Mouse (Mus musculus) limb, embryonic 10.5 days (tissue): ENCODE measurements around the gene Gm21981. TPM values are rescaled to one million over a fixed set of nuclear protein-coding genes. Genes with fewer than 3 reads are reported as not detected.

Experiments
- DNase-seq: peaks from one replicate; pipeline ENCODE4 v3.0.0-alpha.2; 2017; ENCODE audit warnings: low spot score
- H3K27ac ChIP-seq: fragments of 300-500 bp; sonication (generic); 2 replicates; pipeline ENCODE4 v1.5.1; 2016; ENCODE audit warnings: mild to moderate bottlenecking
- H3K27me3 ChIP-seq: fragments of 300-500 bp; sonication (generic); 2 replicates; pipeline ENCODE4 v1.6.1; 2016; ENCODE audit warnings: low read depth, mild to moderate bottlenecking; ENCODE audit not compliant: poor library complexity, severe bottlenecking
- H3K36me3 ChIP-seq: fragments of 300-500 bp; sonication (generic); 2 replicates; pipeline ENCODE4 v1.6.1; 2016; ENCODE audit warnings: mild to moderate bottlenecking, moderate library complexity
- H3K4me1 ChIP-seq: fragments of 300-500 bp; sonication (generic); 2 replicates; pipeline ENCODE4 v1.6.1; 2016
- H3K4me3 ChIP-seq: fragments of 300-500 bp; sonication (generic); 2 replicates; pipeline ENCODE4 v1.5.1; 2016; ENCODE audit warnings: mild to moderate bottlenecking, moderate library complexity
- H3K9me3 ChIP-seq: fragments of 300-500 bp; sonication (generic); replicated peaks from 2 replicates; pipeline ENCODE4 v1.6.1; 2016; ENCODE audit warnings: mild to moderate bottlenecking
- WGBS: fragments of 180-500 bp; shearing (Covaris S2); methylation state at CpG from one replicate; pipeline ENCODE4 v1.1.7; 2016; 5-methylcytosine and 5-hydroxymethylcytosine counted together
- polyA plus RNA-seq: library from polyadenylated mRNA; unstranded; fragments of >200 nt; fragmentation: Nextera tagmentation; extraction: Ambion mirVana; gene quantifications from 2 replicates; pipeline ENCODE4 v1.2.1, GENCODE M21; 2016

The Gm21981 gene
- polyA plus RNA-seq, 1 experiment from 2014 or later = 0.23 TPM

GRCm38 (mm10) chr17:47715037-47715436 is 20.8 kb upstream of the Gm21981 start:
- H3K27me3 ChIP-seq = no peaks in the 10 kb centered on the region
- H3K4me3 ChIP-seq = no peak overlapping the region
- no peak overlapping the region for H3K27ac ChIP-seq
- no peaks in the 10 kb centered on the region for H3K9me3 ChIP-seq
- WGBS = 66% methylated on average over 3 of the region's 3 CpGs
- DNase-seq = no peak
- H3K4me1 ChIP-seq = no peaks in the 10 kb centered on the region
- no peaks in the 10 kb centered on the region for H3K36me3 ChIP-seq

GRCm38 (mm10) chr17:47712889-47713571 is 18.8 kb upstream of the Gm21981 start:
- H3K27ac ChIP-seq = no peak overlapping the region

GRCm38 (mm10) chr17:47711883-47712282 is 17.6 kb upstream of the Gm21981 start:
- Histone ChIP-seq H3K27ac (no peak overlapping the region), H3K9me3 (no peaks in the 10 kb centered on the region), H3K4me1 (peaks cover 2% of the 10 kb centered on the region; the same call in 1 of the 2 replicates), H3K4me3 (no peak overlapping the region), H3K27me3 (no peaks in the 10 kb centered on the region), H3K36me3 (no peaks in the 10 kb centered on the region)
- 76% methylated on average over 6 of the region's 6 CpGs for WGBS
- no peak for DNase-seq

More at GRCm38 (mm10) chr17:47712889-47713571, 18.8 kb upstream of the Gm21981 start:
- no peak for DNase-seq
- no peak overlapping the region for H3K4me3 ChIP-seq
- 60% methylated on average over 22 of the region's 22 CpGs for WGBS
- H3K9me3 ChIP-seq = no peaks in the 10 kb centered on the region
- no peaks in the 10 kb centered on the region for H3K36me3 ChIP-seq
- H3K27me3 ChIP-seq = no peaks in the 10 kb centered on the region
- H3K4me1 ChIP-seq = no peaks in the 10 kb centered on the region

- no peak overlapping the region for H3K27ac ChIP-seq
- DNase-seq = no peak
- 62% methylated on average over 3 of the region's 3 CpGs for WGBS
- H3K9me3 ChIP-seq = no peaks in the 10 kb centered on the region
- no peak overlapping the region for H3K4me3 ChIP-seq
- peaks cover 7% of the 10 kb centered on the region for H3K27me3 ChIP-seq
- H3K4me1 ChIP-seq = peaks cover 10% of the 10 kb centered on the region; the same call in 1 of the 2 replicates
- peaks cover 2% of the 10 kb centered on the region; the same call in 1 of the 2 replicates for H3K36me3 ChIP-seq
These were observed 15.8 kb upstream of the Gm21981 start for GRCm38 (mm10) chr17:47710036-47710435.

- H3K36me3 ChIP-seq = peaks cover 2% of the 10 kb centered on the region; the same call in 1 of the 2 replicates
- 83% methylated on average over 4 of the region's 4 CpGs for WGBS
- no peaks in the 10 kb centered on the region for H3K9me3 ChIP-seq
- H3K27ac ChIP-seq = no peak overlapping the region
- DNase-seq = no peak
- H3K4me3 ChIP-seq = no peak overlapping the region
- H3K27me3 ChIP-seq = peaks cover 17% of the 10 kb centered on the region
- peaks cover 10% of the 10 kb centered on the region; the same call in 1 of the 2 replicates for H3K4me1 ChIP-seq
These were observed 14.7 kb upstream of the Gm21981 start for GRCm38 (mm10) chr17:47708972-47709371.

GRCm38 (mm10) chr17:47707961-47708360 is 13.7 kb upstream of the Gm21981 start:
- WGBS = 76% methylated on average over 3 of the region's 3 CpGs
- H3K27me3 ChIP-seq = peaks cover 27% of the 10 kb centered on the region
- no peak for DNase-seq
- H3K36me3 ChIP-seq = peaks cover 11% of the 10 kb centered on the region
- peaks cover 18% of the 10 kb centered on the region for H3K4me1 ChIP-seq
- no peak overlapping the region for H3K27ac ChIP-seq
- H3K9me3 ChIP-seq = no peaks in the 10 kb centered on the region
- no peak overlapping the region for H3K4me3 ChIP-seq

- H3K9me3 ChIP-seq = no peaks in the 10 kb centered on the region
- H3K27ac ChIP-seq = no peak overlapping the region
- H3K27me3 ChIP-seq = peaks cover 44% of the 10 kb centered on the region
- H3K36me3 ChIP-seq = peaks cover 28% of the 10 kb centered on the region
- DNase-seq = no peak
- H3K4me3 ChIP-seq = no peak overlapping the region
- WGBS = 80% methylated on average over 1 of the region's 1 CpGs
- peaks cover 28% of the 10 kb centered on the region for H3K4me1 ChIP-seq
These were observed 11.9 kb upstream of the Gm21981 start for GRCm38 (mm10) chr17:47706196-47706595.

GRCm38 (mm10) chr17:47704692-47705091 is 10.4 kb upstream of the Gm21981 start:
- DNase-seq = no peak
- WGBS = 84% methylated on average over 4 of the region's 4 CpGs
- Histone ChIP-seq H3K27me3 (peaks cover 50% of the 10 kb centered on the region), H3K36me3 (peaks cover 35% of the 10 kb centered on the region), H3K4me3 (no peak overlapping the region), H3K9me3 (no peaks in the 10 kb centered on the region), H3K27ac (no peak overlapping the region), H3K4me1 (peaks cover 28% of the 10 kb centered on the region)

GRCm38 (mm10) chr17:47703556-47703955 is 9.3 kb upstream of the Gm21981 start:
- Histone ChIP-seq H3K27me3 (peaks cover 50% of the 10 kb centered on the region), H3K27ac (0 out of 2 replicates have a peak overlapping the region, but pooled peaks have one; percentile 16), H3K36me3 (peaks cover 45% of the 10 kb centered on the region), H3K4me3 (peak overlapping the region; percentile 20; the same call in 1 of the 2 replicates), H3K4me1 (peaks cover 28% of the 10 kb centered on the region), H3K9me3 (no peaks in the 10 kb centered on the region)
- DNase-seq = peak; percentile 46
- WGBS = 16% methylated on average over 20 of the region's 20 CpGs

GRCm38 (mm10) chr17:47702548-47703345 is 8.5 kb upstream of the Gm21981 start:
- 22% methylated on average over 28 of the region's 28 CpGs for whole genome bisulfite sequencing
- H3K9me3 ChIP-seq = no peaks in the 10 kb centered on the region
- peaks cover 49% of the 10 kb centered on the region for H3K36me3 ChIP-seq
- peaks cover 28% of the 10 kb centered on the region for H3K4me1 ChIP-seq
- H3K27ac ChIP-seq = 0 out of 2 replicates have a peak overlapping the region, but pooled peaks have one; percentile 16
- H3K27me3 ChIP-seq = peaks cover 54% of the 10 kb centered on the region
- peak overlapping the region; percentile 18; the same call in 1 of the 2 replicates for H3K4me3 ChIP-seq
- no peak for DNase-seq

GRCm38 (mm10) chr17:47701793-47702192 is 7.5 kb upstream of the Gm21981 start:
- Histone ChIP-seq H3K4me3 (no peak overlapping the region), H3K27ac (no peak overlapping the region), H3K9me3 (no peaks in the 10 kb centered on the region), H3K4me1 (peaks cover 25% of the 10 kb centered on the region), H3K36me3 (peaks cover 49% of the 10 kb centered on the region), H3K27me3 (peaks cover 54% of the 10 kb centered on the region)
- no peak for DNase-seq
- 87% methylated on average over 9 of the region's 9 CpGs for WGBS

GRCm38 (mm10) chr17:47699055-47699454 is 4.8 kb upstream of the Gm21981 start:
- H3K9me3 ChIP-seq = no peaks in the 10 kb centered on the region
- peaks cover 38% of the 10 kb centered on the region for H3K27me3 ChIP-seq
- H3K4me1 ChIP-seq = peaks cover 32% of the 10 kb centered on the region
- H3K4me3 ChIP-seq = no peak overlapping the region
- no peak overlapping the region for H3K27ac ChIP-seq
- DNase-seq = no peak
- peaks cover 47% of the 10 kb centered on the region for H3K36me3 ChIP-seq
- 83% methylated on average over 2 of the region's 2 CpGs for WGBS

GRCm38 (mm10) chr17:47698156-47698555 is 3.9 kb upstream of the Gm21981 start:
- Histone ChIP-seq H3K27me3 (peaks cover 38% of the 10 kb centered on the region), H3K4me3 (no peak overlapping the region), H3K36me3 (peaks cover 40% of the 10 kb centered on the region), H3K4me1 (peaks cover 32% of the 10 kb centered on the region), H3K27ac (no peak overlapping the region), H3K9me3 (no peaks in the 10 kb centered on the region)
- no peak for DNase-seq
- 91% methylated on average over 10 of the region's 10 CpGs for whole genome bisulfite sequencing
